Mouse (Mus musculus) heart, adult 2 months (tissue): ENCODE measurements around the gene Gcnt7. TPM values are rescaled to one million over a fixed set of nuclear protein-coding genes. Genes with fewer than 3 reads are reported as not detected.

ENCODE experiments used
- DNase-seq, 2 experiments: peaks; one replicate each; pipeline ENCODE4 v3.0.0; 2021
- H3K27ac ChIP-seq: fragments of 200-600 bp; 2 replicates; pipeline ENCODE4 v1.8.1; 2022
- H3K27me3 ChIP-seq: fragments of 200-500 bp; 2 replicates; pipeline ENCODE4 v1.6.1; 2012; ENCODE audit warnings: mild to moderate bottlenecking, low read length, inconsistent platforms, mixed read lengths; ENCODE audit not compliant: control insufficient read depth, insufficient read depth
- H3K36me3 ChIP-seq: fragments of 200-500 bp; 2 replicates; pipeline ENCODE4 v1.6.1; 2012; ENCODE audit warnings: low read length, inconsistent platforms; ENCODE audit not compliant: control insufficient read depth, insufficient read depth
- H3K4me1 ChIP-seq: fragments of 200-500 bp; 2 replicates; pipeline ENCODE4 v1.6.1; 2011; ENCODE audit warnings: low read length; ENCODE audit not compliant: control insufficient read depth, insufficient read depth
- H3K4me3 ChIP-seq: fragments of 200-600 bp; 2 replicates; pipeline ENCODE4 v1.8.1; 2022
- H3K79me2 ChIP-seq: fragments of 200-500 bp; replicated peaks from 2 replicates; pipeline ENCODE4 v1.6.1; 2012; ENCODE audit warnings: mild to moderate bottlenecking, inconsistent platforms, low read length, moderate library complexity, mixed read lengths; ENCODE audit not compliant: control insufficient read depth, insufficient read depth
- H3K9ac ChIP-seq: fragments of 200-500 bp; 2 replicates; pipeline ENCODE4 v1.6.1; 2012; ENCODE audit warnings: low read depth, mild to moderate bottlenecking, control low read depth, inconsistent platforms, low read length, mixed read lengths
- CTCF ChIP-seq: fragments of 200-600 bp; IDR thresholded peaks from 2 replicates; pipeline ENCODE4 v1.8.1; 2022; ENCODE audit warnings: antibody characterized with exemption, mild to moderate bottlenecking, moderate library complexity
- EP300 ChIP-seq: fragments of 200-500 bp; IDR thresholded peaks from 2 replicates; pipeline ENCODE4 v1.6.1; 2011; ENCODE audit warnings: low read depth, low read length, control low read depth; ENCODE audit not compliant: insufficient read depth
- POLR2A ChIP-seq: fragments of 200-500 bp; IDR thresholded peaks from 2 replicates; pipeline ENCODE4 v1.6.1; 2011; ENCODE audit warnings: mild to moderate bottlenecking, low read depth, low read length, control low read depth; ENCODE audit not compliant: insufficient read depth
- WGBS: fragments of 180-500 bp; shearing (Covaris S2); methylation state at CpG from one replicate; pipeline ENCODE4 v1.1.7; 2018; 5-methylcytosine and 5-hydroxymethylcytosine counted together
- intact Hi-C: fragments of 180-260 bp; cut with DNase I; formaldehyde crosslinking; loops from one replicate; pipeline ENCODE4 v1.15.1; 2025
- long read RNA-seq: library from polyadenylated mRNA; stranded (forward); transcript quantifications from one replicate; pipeline ENCODE4 v2.0.0, GENCODE M21; 2021
- polyA plus RNA-seq: library from polyadenylated mRNA; depleted of rRNA; stranded (reverse); fragments of >200 nt; gene quantifications from 2 replicates; pipeline ENCODE4 v1.2.3, GENCODE M21; 2012; rRNA removed
- total RNA-seq, 2 experiments: library from RNA; stranded (reverse); gene quantifications; 2 replicates each; pipeline ENCODE4 v1.2.3; 2021

Gcnt7 gene
- total RNA-seq, result not detected
- polyA plus RNA-seq, result not detected in 2 replicates
- long read RNA-seq, result 0 reads

GRCm38 (mm10) chr2:172458496-172458895 lies at the start of gene Gcnt7:
Gene Gcnt7 (minus strand): TSS chr2:172458596.
- Histone ChIP-seq H3K27ac (no peak within 1 kb of the TSS), H3K36me3 (no peaks in the 10 kb centered on the region), H3K27me3 (no peaks in the 10 kb centered on the region), H3K4me3 (no peak within 1 kb of the TSS), H3K79me2 (no peaks in the 10 kb centered on the region), H3K4me1 (no peaks in the 10 kb centered on the region), H3K9ac (no peak within 1 kb of the TSS)
- DNase-seq, result no peak
- TF ChIP-seq CTCF, result no peak
- TF ChIP-seq POLR2A, result no peak
- TF ChIP-seq EP300, result no peak
- intact Hi-C loops, result no loop called here
- WGBS, result 83% methylated on average over 11 of the region's 11 CpGs

DNA sequence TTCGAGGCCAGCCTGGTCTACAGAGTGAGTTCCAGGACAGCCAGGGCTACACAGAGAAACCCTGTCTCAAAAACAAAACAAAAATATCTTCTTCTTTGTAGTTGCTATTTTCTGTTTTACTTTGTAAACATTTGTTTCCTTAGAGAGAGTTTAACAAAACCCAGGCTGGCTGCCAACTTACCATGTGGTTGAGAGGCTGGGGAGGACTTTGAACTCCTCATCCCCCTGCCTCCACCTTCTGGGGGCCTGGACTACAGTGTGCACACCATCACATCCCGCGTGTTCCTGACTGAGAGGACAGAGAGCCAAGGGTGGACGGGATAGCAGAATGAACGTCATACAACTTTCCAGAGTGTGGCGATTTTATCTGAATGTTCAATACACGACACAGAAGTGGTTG lies 47.7 kb upstream of the Gcnt7 start:
- Histone ChIP-seq H3K4me3 (no peak overlapping the region), H3K27ac (no peak overlapping the region), H3K27me3 (no peaks in the 10 kb centered on the region; the same call in 1 of the 2 replicates), H3K79me2 (no peaks in the 10 kb centered on the region), H3K36me3 (no peaks in the 10 kb centered on the region), H3K4me1 (no peaks in the 10 kb centered on the region), H3K9ac (no peak overlapping the region)
- no peak for TF ChIP-seq CTCF
- intact Hi-C loops, result no loop called here
- WGBS, result 83% methylated on average over 7 of the region's 7 CpGs
- DNase-seq, result no peak

DNA sequence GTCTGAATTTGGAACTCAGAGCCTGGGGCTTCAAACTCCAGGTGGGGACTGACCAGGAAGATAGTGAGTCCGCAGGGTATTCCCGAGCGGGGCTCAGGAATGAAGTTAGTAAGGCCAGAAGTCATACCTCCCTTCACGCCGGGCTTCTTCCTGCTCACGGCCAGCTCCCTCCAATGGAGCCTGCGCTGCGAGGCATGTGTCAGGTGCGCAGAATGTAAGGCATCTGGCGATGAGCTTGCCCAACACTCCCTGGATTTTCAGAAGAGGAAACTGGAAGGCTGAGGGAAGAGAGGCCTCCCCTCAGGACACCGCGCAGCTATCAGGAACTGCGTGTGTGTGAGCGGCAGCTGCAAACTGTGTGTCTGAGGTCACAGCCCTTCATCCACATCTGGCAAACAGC lies 43.8 kb upstream of the Gcnt7 start:
- 64% methylated on average over 14 of the region's 14 CpGs for WGBS
- H3K27ac ChIP-seq, result no peak overlapping the region
- H3K9ac ChIP-seq, result no peak overlapping the region
- no peaks in the 10 kb centered on the region for H3K4me1 ChIP-seq
- intact Hi-C loops, result loop anchor here (5.0 kb wide), 1 partner anchor 280 kb away; no protein-coding TSS in a partner anchor
- H3K36me3 ChIP-seq, result no peaks in the 10 kb centered on the region
- DNase-seq, result no peak
- H3K27me3 ChIP-seq, result no peaks in the 10 kb centered on the region
- no peak overlapping the region for H3K4me3 ChIP-seq
- H3K79me2 ChIP-seq, result no peaks in the 10 kb centered on the region
- no peak for TF ChIP-seq EP300
- TF ChIP-seq CTCF, result no peak
- TF ChIP-seq POLR2A, result no peak

DNA sequence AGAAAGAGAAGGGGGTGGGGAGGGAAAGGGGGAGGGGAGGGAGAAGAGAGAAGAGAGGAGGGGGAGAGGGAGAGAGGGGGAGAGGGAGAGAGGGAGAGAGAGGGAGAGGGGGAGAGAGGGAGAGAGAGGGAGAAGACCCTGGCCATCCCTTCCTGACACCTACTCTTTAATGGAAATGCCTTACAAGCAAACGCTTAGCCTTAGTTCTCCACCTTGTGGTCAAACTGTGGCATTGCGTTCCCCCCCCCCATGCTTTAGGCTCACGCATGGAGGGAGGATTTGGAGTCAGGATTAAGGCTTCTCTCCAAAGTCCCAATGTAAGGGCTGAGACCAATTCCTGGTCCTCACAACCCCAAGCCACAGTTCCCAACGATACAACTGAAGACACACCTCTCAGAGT lies 42.9 kb upstream of the Gcnt7 start:
- WGBS, result 3% methylated on average over 4 of the region's 4 CpGs
- peak in 1 of 2 experiments; percentile 23 for DNase-seq

DNA sequence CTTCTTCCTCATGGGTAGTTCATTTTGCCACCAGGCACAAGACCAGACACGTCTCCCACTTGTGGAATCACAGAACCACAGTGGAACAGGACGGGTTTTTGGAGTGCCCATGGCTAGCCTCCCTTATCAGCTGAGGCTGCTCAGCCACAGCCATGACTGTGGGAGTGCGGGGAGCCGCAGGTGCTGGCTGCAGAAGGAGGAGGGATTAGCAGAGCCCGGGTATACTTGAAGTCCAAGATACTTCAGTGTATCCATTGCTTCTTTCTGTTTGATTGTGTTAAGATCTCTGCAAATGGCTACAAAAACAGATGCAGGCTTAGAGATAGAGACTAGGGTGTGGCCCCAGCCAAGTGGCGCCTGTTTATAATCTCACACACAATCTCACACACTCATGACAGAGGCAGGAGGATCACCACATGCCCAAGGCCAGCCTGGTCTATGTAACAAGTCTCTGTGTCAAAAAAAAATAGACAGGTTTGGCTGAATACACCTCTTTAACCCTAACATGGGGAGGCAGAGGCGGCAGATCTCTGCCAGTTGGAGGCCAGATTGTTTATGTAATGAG lies 42.4 kb upstream of the Gcnt7 start:
- Histone ChIP-seq H3K27me3 (no peaks in the 10 kb centered on the region), H3K4me3 (no peak overlapping the region), H3K4me1 (no peaks in the 10 kb centered on the region), H3K9ac (no peak overlapping the region), H3K79me2 (no peaks in the 10 kb centered on the region), H3K36me3 (no peaks in the 10 kb centered on the region), H3K27ac (no peak overlapping the region)
- no peak for TF ChIP-seq EP300
- TF ChIP-seq POLR2A, result no peak
- no peak for TF ChIP-seq CTCF
- DNase-seq, result no peak
- intact Hi-C loops, result loop anchor here (1.0 to 5.0 kb wide), 2 partner anchors 23 to 279 kb away; no protein-coding TSS in a partner anchor
- 37% methylated on average over 7 of the region's 7 CpGs for WGBS

More for the DNA sequence above, 42.9 kb upstream of the Gcnt7 start:
- intact Hi-C loops, result loop anchor here (1.0 to 5.0 kb wide), 2 partner anchors 23 to 279 kb away; no protein-coding TSS in a partner anchor
- no peaks in the 10 kb centered on the region for H3K27me3 ChIP-seq
- no peaks in the 10 kb centered on the region for H3K4me1 ChIP-seq
- no peak overlapping the region for H3K9ac ChIP-seq
- no peak overlapping the region for H3K27ac ChIP-seq
- H3K79me2 ChIP-seq, result no peaks in the 10 kb centered on the region
- H3K4me3 ChIP-seq, result no peak overlapping the region
- TF ChIP-seq EP300, result no peak
- peak; percentile 76 for TF ChIP-seq CTCF
- no peaks in the 10 kb centered on the region for H3K36me3 ChIP-seq

- Histone ChIP-seq H3K79me2 (no peaks in the 10 kb centered on the region), H3K36me3 (no peaks in the 10 kb centered on the region), H3K27ac (no peak overlapping the region), H3K27me3 (no peaks in the 10 kb centered on the region), H3K4me1 (no peaks in the 10 kb centered on the region), H3K9ac (no peak overlapping the region), H3K4me3 (no peak overlapping the region)
- DNase-seq, result no peak
- TF ChIP-seq POLR2A, result no peak
- TF ChIP-seq EP300, result no peak
- no peak for TF ChIP-seq CTCF
- intact Hi-C loops, result no loop called here
- WGBS, result 35% methylated on average over 3 of the region's 3 CpGs
Observed at GRCm38 (mm10) chr2:172498823-172499222, 40.4 kb upstream of the Gcnt7 start.
